Mouse (Mus musculus): ENCODE measurements at regions not wholly inside any gene's neighbourhood (a gene's known extent, or its start where the extent isn't known, plus 50 kb on each side); places are given as distances from the start of the nearest gene placed in this dataset.

DNA sequence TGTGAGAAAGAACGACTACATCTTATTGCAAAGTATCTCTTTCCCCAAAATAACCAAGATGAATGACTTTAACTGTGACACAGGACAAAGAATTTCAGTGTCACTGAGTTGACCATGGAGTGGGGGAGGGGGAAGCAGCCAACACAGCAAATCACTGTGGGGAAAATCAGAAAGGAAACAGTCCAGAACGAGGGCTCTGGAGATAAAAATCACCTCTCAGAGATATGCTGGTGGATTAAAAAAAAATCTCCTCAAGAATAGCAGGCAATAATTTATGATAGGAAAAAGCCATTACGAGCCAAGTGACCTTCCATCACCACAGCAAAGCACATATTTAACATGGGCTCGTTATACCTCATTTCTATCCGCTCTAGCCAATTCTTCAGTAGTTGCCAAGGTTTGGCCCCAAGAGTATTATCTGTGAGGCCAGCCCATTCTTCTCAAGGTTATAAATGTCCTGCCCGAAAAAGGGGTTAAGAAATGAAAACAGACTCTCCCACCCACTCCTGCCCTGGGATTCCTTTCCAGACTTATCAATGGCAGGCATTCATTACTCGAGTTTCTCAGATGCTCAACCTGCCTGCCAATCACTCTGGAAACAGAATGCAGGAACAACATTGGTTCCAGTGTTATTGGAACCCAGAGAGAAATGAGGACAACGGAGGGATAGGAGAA lies 181.6 kb upstream of the Clint1 start:
- DNase-seq = no peak

DNA sequence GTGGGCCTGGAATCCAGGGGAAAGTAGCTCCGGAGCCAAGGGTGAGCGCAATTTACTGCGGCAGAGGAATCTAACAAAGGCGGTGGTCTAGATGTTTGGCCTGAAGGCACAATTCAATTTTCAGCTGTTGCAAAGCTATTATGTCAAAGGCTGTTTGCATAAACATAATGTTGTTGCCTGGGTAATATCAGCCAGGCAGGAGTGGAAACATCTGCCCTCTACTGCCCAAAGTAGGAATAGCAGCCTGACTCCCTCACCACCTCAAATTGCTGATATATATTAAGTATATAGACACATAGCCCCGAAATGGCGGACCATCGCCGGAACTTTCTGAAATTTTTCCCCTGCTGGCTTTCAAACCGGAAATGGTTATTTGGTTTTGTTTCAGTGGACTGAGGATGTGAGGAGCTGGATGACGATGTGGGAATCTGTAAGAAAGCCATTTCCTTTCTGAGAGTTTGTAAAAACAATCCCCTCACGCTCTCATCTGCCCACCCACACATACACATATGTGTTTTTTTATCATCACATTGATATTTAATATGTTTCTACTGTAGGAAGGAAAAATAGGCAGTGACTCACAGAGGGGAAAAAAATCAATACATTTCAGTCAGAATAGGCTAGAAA lies 173.1 kb upstream of the Clint1 start:
- DNase-seq = peak; percentile 81 to 83

DNA sequence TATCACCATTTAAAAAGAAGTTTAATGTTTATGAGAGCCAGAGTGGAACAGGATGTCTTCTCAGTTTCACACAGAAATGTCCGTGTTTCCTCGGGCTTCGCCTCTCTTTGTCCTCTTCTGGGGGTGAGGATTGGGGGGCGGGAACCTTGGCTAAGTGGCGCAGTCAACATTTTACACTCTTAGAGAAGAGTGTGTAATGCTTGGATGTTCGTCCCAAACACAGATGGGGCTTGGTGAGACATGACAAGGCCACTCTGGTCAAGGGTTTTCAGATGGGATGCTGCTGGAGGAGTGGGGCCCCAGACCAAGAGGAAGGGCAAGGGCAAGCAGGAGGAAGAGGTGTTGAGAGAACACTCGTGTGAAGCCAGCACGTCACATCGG lies 172.6 kb upstream of the Clint1 start:
- DNase-seq = no peak

DNA sequence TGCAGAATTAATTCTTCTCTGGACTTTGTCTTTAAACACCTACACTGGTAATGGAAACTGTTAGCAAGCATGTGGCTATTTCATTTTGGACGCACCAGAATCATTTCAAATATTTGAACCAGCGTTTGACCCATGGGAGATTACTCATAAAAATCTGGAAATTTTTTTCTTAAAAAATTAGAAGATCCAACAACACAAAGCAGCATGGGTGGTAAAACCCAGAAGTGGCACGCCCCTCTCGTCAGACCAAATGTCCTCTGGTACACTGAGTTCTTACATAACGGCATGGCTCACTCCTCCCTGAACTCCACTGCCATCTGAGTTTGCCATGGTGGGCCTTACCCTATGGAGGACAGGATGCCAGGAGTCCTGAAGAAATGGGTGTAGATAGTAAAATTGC lies 166.3 kb upstream of the Clint1 start:
- no peak for DNase-seq

DNA sequence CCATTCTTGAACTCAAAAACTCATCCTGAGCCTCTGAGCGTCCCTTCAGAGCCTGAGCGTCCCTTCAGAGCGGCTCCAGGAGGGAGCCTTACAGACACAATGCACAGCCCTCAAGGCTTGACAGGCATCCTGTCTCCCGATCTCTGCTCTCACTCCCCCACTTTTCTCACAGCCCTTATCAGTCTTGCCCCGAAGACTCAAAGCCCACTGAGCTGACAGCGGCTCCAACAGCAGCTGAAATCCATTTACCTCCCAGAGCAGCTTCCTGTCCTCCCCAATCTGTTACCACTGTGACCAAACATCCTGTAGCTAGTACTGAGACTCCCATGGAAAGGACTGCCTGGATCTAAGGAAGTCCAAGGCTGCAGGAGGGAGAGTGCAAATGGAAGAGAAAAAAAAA lies 158.6 kb upstream of the Clint1 start:
- DNase-seq = no peak

DNA sequence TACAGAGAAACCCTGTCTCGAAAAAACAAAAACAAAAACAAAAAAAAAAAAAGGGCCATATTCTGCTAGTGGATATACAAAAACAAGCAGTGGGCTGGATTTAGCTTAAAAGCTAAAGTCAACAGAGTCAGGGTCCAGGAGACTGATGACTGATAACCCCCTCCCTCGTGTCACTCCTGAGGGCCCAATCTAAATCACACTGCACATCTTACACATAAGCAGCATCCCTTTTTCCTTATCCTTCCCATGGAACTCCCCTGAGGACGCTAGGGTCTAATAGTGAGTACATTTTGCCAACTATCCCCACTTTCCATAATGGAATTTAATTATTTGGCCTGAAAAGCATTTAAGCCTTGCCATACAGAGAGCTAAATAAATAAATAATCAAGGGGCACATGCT lies 150.3 kb upstream of the Clint1 start:
- DNase-seq = no peak

DNA sequence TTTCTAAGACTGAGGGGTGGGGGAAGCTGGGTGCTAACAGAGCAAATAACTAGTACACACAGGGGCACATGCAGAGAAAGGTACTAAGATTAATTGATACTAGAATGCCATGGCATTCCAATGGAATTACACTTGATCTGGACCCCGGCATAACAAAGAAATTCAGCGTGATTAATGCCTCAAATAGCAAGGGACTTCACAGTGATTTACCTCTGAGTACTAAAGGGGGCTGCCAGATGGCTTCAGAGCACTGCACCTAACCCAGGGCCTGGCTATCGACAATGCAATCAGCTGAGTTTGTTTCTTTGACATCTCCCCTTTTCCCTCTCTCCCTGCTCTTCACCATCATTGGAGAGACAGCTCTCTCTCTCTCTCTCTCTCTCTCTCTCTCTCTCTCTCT lies 148.9 kb upstream of the Clint1 start:
- DNase-seq = no peak

DNA sequence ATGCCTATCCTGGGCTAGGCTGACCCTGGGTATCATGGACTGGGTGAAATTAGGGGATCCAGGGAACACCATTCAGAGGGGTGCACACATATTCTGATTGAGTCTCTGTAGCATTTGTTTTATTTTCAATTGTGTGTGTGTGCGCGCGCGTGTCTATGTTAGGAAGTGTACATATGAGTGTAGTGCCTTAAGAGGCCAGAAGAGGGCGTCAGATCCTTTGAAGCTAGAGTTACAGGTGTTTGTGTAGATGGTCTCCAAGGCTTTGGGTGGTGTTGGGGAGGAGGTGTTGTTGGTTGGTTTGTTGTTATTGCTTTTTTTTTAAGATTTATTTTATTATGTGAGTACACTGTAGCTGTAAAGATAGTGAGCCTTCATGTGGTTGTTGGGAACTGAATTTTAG lies 147.4 kb upstream of the Clint1 start:
- DNase-seq = no peak

DNA sequence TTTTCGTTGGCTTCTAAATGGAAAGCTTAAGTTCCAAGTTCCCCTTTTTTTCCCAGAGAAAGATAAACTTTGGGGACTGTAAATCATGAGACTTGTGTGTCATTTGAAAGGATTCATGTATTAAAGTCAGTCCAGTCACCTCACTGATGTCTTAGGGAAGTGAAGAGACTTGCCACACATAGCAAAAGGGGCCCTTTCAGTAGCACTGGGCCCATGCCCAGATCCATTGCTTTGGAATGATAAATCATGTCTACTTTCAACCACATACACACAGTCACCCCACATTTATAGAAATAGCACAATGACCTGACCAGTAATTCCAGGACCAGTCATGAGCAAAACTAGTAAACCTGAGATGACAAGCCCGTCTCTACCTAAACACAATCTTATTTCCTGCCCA lies 133.2 kb upstream of the Clint1 start:
- no peak for DNase-seq

DNA sequence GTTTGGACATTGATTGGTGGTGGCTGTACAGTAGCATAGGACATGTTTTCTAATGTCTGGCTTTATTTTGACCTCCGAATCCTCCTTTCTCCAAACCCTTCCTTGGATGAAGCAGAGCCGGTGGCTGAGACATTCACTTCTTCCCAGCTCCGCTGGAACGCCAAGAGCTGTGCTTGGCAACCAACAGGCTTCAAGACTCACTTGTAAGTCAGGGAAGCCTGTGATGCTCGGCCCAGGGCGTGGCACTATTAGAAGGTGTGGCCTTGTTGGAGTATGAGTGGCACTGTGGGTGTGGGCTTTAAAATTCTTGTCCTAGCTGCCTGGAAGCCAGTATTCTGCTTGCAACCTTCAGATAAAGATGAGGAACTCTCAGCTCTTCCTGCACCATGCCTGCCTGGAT lies 132.0 kb upstream of the Clint1 start:
- DNase-seq = no peak

DNA sequence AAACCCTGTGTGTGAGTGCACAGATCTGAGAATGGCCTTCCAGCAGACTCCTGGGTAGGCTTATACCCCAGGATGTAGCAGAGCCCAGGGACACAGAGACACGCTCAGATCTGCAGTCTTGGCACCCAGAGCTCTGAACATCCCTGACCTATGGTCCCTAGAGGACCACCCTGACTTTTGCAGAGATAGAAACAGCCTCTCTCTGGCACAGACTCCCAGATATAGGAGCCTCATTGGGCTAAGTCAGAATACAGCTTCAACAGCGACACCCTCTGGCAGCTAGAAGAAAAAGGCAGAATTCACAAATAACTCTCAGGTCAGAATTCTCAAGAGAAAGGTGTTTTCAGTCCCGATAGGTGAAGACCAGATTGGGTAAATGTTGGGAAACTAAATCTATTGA lies 115.3 kb upstream of the Clint1 start:
- DNase-seq = peak; percentile 18 to 44

DNA sequence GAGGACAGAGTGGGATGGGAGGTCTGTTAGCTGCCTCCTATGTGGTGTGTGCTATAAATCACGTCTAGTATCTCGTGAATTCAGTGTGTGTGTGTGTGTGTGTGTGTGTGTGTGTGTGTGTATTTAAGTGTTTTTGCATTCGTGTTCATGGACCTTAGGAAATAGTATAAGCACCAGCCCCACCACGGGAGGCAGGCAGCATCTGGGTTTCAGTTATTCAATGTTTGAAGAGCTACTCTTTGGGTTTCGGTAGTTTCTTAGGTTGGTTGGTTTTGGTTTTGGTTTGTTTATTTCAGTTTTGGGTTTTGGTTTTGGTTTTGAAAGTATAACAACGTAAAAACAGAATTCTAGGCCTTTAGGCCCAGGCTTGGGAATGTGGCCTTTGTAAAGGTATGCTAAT lies 113.5 kb upstream of the Clint1 start:
- DNase-seq = no peak

DNA sequence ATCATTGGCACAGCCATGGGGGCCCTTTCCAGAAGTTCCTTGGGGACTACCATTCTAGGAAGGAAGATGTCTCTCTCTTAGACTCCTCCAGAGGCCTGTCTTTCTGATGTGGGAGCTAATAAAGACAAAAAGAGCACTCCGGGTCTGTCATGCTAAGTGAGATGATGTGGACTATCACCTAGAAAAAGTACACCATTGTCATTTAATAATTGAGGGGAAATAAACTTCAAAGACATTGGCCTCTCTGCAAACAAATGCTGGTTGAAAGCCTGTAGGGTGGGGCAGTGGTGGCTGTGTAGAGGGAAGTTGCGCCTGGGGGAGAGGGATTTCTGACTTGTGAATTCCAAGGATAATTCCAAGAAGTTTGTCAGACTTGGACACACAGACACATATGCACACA lies 105.9 kb upstream of the Clint1 start:
- no peak for DNase-seq

DNA sequence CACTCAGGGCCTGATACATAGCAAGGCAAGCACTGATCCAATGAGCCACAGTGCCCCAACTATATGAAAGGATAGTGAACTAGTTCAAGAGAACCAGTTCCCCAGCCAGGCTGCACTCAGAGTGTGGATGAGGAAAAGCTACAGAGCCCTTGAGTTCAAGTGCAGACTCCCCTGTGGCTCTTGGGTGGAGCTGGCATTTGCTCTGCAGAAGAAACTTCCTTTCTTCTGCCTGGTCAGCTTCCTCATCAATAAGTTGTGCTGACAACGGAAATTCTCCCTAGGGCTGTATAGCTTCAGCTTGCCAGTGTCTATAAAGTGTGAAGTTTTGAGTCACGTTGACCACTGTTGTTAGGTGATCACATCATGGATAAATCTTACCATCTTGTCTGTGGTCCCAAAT lies 101.6 kb upstream of the Clint1 start:
- DNase-seq = no peak

DNA sequence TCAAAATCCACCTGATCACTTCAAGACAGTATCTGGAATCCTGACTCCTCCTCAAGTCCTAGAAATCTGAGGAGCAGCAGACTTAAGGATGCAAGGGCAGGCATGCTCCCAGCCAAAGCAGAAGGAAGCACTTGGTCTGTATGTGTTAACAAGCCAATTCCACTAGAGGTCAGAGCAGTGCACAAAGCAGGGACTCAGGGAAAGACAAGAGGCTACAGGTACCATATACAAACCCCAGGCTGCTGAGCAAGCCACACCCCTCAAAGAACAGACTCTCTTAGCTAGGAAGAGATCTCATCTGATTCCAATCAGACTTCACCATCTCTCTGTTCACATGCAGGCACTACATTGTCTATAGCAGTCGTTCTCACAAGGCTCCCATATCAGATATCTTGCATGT lies 99.6 kb upstream of the Clint1 start:
- DNase-seq = peak; percentile 62 to 65

DNA sequence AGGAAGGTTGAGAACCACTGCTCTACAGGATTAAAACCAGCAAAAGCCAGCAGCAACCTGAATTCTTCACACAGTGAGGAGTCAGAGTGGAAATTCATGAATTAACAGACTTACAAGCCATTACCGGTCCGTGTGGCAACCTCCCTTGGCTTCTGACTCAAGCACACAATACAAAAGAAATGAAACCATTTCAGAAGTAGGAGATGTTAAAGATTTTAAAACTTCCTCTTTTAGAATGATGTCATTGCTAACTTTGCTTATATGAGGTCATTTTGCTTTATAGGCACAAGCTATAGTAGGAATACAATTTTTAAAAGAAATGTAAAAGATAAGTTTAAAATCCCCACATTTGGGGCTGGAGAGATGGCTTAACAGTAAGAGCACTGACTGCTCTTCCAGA lies 99.1 kb upstream of the Clint1 start:
- DNase-seq = no peak

DNA sequence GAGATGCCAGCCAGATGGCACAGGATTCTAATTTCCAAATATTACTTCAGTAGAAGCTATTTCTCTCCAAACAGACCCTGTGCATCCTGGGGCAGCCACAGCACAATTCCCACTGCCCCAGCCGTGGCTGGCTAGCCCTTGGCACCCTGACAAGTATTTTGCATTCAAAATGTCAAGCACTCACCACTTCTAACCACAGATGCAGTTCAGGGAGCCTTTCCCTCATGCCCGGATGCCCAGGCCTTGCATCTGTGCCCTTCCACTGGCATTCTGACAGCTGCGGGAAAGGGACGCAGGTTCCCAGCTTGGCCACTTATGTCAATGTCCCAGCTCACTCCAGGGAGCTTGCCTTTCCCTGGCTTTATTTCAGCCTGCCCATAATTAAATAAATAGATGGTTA lies 84.8 kb upstream of the Clint1 start:
- DNase-seq = peak; percentile 49 to 62

DNA sequence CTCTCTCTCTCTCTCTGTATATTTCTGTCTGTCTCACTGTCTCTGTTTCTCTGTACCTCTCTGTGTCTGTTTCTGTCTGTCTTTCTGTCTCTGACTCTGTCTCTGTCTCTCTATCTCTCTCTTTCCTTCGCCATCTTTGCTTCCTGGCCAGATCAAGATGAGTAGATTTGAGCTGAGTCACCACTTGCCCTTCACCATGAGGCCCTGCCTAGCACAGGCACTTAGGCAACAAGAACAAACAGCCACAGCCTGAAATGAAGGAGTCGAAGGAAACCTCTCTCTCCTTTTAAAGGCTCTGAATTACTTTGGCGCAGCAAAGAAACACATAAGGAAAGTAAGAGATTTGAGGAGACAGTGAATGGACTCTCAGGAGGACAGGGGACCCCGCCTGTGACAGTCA lies 69.4 kb upstream of the Clint1 start:
- no peak for DNase-seq

DNA sequence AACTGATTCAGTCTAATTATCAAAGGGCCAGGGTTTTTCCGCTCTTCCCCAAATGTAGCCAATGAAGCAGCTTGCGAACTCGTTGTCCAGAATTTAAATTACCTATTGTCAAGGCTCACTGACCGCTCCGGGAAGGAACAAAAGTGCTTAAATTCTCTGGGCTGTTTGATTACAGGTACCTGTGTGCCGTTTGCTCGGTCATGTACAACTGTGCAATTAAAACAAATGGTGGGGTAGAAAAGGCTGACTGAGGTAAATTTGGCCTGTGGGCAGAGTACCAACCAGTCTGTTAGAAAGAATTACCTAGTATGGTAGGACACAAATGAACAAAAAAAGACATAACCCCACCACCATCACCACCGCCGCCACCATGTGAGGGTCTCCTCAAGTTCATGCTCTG lies 66.0 kb upstream of the Clint1 start:
- DNase-seq = no peak

DNA sequence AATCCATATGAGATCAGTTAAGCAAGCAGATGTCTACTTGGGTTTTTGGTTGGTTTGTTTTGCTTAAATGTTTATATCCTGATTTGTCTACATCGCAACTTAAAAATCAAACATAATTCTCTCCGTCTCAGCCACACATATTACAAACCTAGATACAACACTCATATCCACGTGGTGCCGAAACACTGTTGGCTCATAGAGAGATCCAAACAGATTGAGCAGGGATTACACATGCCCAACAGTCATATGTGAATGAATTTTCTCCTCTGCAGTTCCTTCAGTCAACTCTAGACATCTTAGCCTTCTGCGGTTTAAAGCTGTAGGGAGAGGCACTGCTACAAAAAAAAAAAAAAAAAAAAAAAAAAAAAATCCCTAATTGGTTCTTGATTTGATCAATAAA lies 64.4 kb upstream of the Clint1 start:
- no peak for DNase-seq

DNA sequence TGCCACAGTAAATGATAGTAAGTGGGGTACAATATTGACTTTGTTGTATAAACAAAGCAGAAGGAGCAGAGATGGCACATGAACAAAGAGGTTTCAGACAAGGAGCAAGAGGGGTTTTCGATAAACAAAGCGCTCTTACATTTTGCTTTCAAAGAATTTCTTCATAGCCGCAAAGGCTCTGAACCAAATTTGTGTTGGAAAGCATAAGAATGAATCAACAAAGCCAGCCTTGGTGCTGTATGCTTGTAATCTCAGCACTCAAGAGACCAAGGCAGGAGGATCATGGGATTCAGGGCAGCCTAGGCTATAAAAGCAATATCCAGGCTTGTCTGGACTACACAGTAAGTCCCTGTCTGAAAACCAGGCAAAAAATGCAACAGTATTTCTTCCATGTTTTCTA lies 62.0 kb upstream of the Clint1 start:
- no peak for DNase-seq

DNA sequence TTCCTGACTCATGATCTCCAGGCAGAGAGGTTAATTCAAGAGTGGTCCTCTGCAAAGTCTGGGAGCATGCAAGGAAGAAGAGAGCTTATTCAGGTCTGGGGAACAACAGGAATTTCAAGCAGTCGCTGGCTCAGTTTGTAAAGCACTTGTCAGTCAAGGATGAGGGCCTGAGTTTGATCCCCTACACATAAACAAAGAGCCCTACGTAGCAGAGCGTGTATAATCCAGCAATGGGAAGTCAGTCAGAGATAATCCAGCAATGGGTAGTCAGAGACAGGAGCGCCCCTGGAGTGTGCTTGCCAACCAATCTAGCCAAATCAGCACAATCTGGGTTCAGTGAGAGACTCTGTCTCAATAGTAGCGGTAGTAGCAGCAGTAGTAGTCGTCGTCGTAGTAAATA lies 61.3 kb upstream of the Clint1 start:
- DNase-seq = no peak

DNA sequence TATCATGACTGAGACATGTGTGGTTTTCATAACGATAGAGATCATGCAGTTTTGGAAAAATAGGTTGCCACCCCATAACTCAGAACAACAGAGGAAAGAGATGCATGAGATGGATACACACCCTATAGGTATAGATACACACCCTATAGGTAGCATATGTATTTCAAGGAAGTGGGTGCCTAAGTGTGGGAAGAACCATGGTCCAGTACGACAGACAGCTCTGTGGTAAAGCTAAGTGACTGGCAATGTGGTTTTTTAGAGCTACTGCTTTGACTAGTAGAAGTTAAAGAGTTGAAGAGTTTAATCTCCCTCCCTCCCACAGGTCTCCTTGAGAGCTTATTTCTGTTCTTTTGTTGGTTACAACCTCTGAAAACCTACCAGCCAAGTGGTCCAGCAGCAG lies 60.2 kb upstream of the Clint1 start:
- no peak for DNase-seq

DNA sequence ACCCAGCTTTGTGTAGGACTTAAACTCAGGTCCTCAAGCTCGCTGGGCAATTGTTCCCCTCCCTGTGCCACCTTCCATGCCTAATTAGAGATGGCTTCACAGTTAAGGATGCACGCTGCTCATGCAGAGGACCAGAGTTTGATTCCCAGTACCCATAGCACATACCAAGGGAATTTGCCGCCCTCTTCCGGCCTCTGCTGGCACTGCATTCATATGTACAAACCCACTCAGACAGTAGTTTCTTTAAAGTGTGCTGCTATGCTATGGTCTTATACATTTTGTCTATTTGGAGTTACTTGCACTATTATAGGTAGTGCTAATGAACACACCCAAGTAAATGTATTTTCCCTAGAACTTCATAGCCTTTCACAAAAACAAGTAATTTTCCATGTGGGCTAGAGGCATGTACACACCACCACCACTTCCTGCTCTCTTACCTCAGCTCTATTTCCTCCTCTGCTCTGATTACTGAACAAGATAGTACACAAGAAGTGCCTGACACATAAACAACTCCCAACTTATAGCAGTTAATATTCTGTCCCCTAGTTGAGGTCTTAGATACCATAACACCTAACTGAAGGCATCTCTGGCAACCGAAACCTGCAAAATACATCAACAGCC lies 57.4 kb upstream of the Clint1 start:
- no peak for DNase-seq

DNA sequence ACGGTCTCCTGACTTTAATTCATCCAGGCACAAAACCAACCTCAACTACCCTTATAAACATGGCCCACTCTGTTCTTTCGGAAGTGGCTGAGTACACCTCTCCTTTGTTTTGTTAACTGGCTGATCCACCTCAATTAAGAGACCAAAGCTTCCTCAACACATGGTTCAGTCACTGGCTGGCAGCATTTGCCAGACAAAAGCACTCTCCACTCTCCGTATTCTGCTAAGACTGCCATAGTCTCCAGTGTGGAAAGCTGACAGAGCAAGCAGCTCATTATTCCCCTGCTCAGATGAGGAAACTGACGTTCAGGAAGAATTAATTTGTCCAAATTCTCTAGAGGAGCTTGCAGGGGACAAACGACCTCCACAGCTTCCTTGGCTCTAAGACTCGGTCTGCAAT lies 56.5 kb upstream of the Clint1 start:
- DNase-seq = no peak

All from cerebellum, postnatal 14 days (tissue).